In genomic region chr17:46202421-46203071, GRCm38 (mm10) we compare ENCODE assay signal across 7 mouse cellular contexts. TPM values are rescaled to one million over a fixed set of nuclear protein-coding genes. Genes with fewer than 3 reads are reported as not detected.
DNase-seq lines count a peak whose midpoint lies in the region; ATAC-seq lines count a peak whose summit lies in the region.

Polh (minus strand) TSS chr17:46202645.
Xpo5 (plus strand) TSS chr17:46202782.

- H3K27me3 ChIP-seq in intestine, embryonic 16.5 days (replicated peaks; ENCODE audit: control insufficient read depth, insufficient read depth, low read length), result no peaks in the 10 kb centered on the region
- no peaks in the 10 kb centered on the region for H3K27me3 ChIP-seq in midbrain, embryonic 11.5 days (ENCODE audit: control insufficient read depth, insufficient read depth, low read length)

- H3K4me3 ChIP-seq in intestine, embryonic 16.5 days (ENCODE audit: low read length), result peak within 1 kb of the TSS; percentile 97
- peak within 1 kb of the TSS; percentile 70 for H3K4me3 ChIP-seq in midbrain, embryonic 11.5 days (ENCODE audit: low read depth, low read length)

- WGBS in intestine, embryonic 16.5 days, result under 1% methylated on average over 66 of the region's 66 CpGs
- WGBS in midbrain, embryonic 11.5 days, result under 1% methylated on average over 65 of the region's 66 CpGs

- peak within 1 kb of the TSS; percentile 92 for H3K9ac ChIP-seq in intestine, embryonic 16.5 days (ENCODE audit: low read depth, low read length)
- H3K9ac ChIP-seq in midbrain, embryonic 11.5 days (ENCODE audit: low read length), result peak within 1 kb of the TSS; percentile 80

- DNase-seq in adrenal gland, adult 2 months, result peak; percentile 96
- peak; percentile 93 for DNase-seq in embryo, embryonic 11.5 days (ENCODE audit: low read depth, low spot score)
- DNase-seq in gastrocnemius, postnatal 4 days (ENCODE audit: low spot score in 2 of 2), result peak; percentile 92 to 93
- DNase-seq in left cerebral cortex, postnatal 36 days (ENCODE audit: low spot score in 2 of 2), result peak; percentile 91 to 95
- DNase-seq in midbrain, embryonic 11.5 days (ENCODE audit: low spot score, missing footprints), result peak; percentile 100
- DNase-seq in skeletal muscle tissue, adult 2 months (ENCODE audit: low read depth, low spot score), result peak; percentile 97

- peaks cover 2% of the 10 kb centered on the region; the same call in 1 of the 2 replicates for H3K36me3 ChIP-seq in intestine, embryonic 16.5 days (ENCODE audit: control insufficient read depth, insufficient read depth, low read length)
- peaks cover 12% of the 10 kb centered on the region for H3K36me3 ChIP-seq in midbrain, embryonic 11.5 days (ENCODE audit: control insufficient read depth, insufficient read depth, low read length)

- peak; percentile 97 for ATAC-seq in intestine, embryonic 16.5 days
- peak; percentile 97 for ATAC-seq in midbrain, embryonic 11.5 days (ENCODE audit: low FRiP score)

- peak within 1 kb of the TSS; percentile 77 for H3K4me2 ChIP-seq in intestine, embryonic 16.5 days (ENCODE audit: low read depth, low read length)
- H3K4me2 ChIP-seq in midbrain, embryonic 11.5 days, result peak within 1 kb of the TSS; percentile 94

- intact Hi-C loops in left cerebral cortex, postnatal 36 days (cut with DNase I), result no loop called here

- peak within 1 kb of the TSS; percentile 88 for H3K27ac ChIP-seq in intestine, embryonic 16.5 days (ENCODE audit: low read length)
- peak within 1 kb of the TSS; percentile 64 for H3K27ac ChIP-seq in midbrain, embryonic 11.5 days (ENCODE audit: low read depth, low read length)

- H3K4me1 ChIP-seq in intestine, embryonic 16.5 days (ENCODE audit: control insufficient read depth, insufficient read depth, low read length), result peaks cover 15% of the 10 kb centered on the region
- peaks cover 17% of the 10 kb centered on the region for H3K4me1 ChIP-seq in midbrain, embryonic 11.5 days (ENCODE audit: control insufficient read depth, insufficient read depth, low read length)

- no peaks in the 10 kb centered on the region for H3K9me3 ChIP-seq in intestine, embryonic 16.5 days (ENCODE audit: control insufficient read depth, low read length)
- no peaks in the 10 kb centered on the region for H3K9me3 ChIP-seq in midbrain, embryonic 11.5 days (ENCODE audit: control insufficient read depth, low read length)

RNA-seq across cellular contexts. Expression of gene Polh, which starts in this region (rescaled TPM):
- 10 to 100 TPM; 31.9 to 44.7 TPM for total RNA-seq in adrenal gland, adult 2 months (2021)
- 6.8 and 9.2 TPM in 2 replicates for polyA plus RNA-seq in adrenal gland, adult 2 months (2012; rRNA removed)
- total RNA-seq in gastrocnemius, postnatal 4 days (2021), result 10 to 100 TPM; 19.6 to 20.2 TPM
- 9.9 and 11.1 TPM in 2 replicates for polyA plus RNA-seq in intestine, embryonic 16.5 days (2015; fragmentation: Nextera tagmentation; extraction: Ambion mirVana)
- 1 to 10 TPM; 6.3 to 7.1 TPM for total RNA-seq in left cerebral cortex, postnatal 36 days (2021)
- 10.1 and 10.8 TPM in 2 replicates for polyA plus RNA-seq in midbrain, embryonic 11.5 days (2014; fragmentation: Nextera tagmentation; extraction: Ambion mirVana)

RNA-seq across cellular contexts. Expression of gene Xpo5, which starts in this region (rescaled TPM):
- total RNA-seq in adrenal gland, adult 2 months (2021), result 10 to 100 TPM; 65.0 to 81.2 TPM
- polyA plus RNA-seq in adrenal gland, adult 2 months (2012; rRNA removed), result 25.6 and 29.3 TPM in 2 replicates
- total RNA-seq in gastrocnemius, postnatal 4 days (2021), result 10 to 100 TPM; 23.0 to 26.8 TPM
- 24.8 and 26.7 TPM in 2 replicates for polyA plus RNA-seq in intestine, embryonic 16.5 days (2015; fragmentation: Nextera tagmentation; extraction: Ambion mirVana)
- total RNA-seq in left cerebral cortex, postnatal 36 days (2021), result 10 to 100 TPM; 39.3 to 42.9 TPM
- polyA plus RNA-seq in midbrain, embryonic 11.5 days (2014; fragmentation: Nextera tagmentation; extraction: Ambion mirVana), result 73.3 and 75.8 TPM in 2 replicates

Comparison
In these comparisons a context has a peak if more than half of its experiments do, and no peak if none do; other contexts are left out.
1. Peak in every context shown above with its lines: DNase-seq, ATAC-seq, H3K4me3 ChIP-seq and H3K27ac ChIP-seq.